Mouse (Mus musculus) cortical plate, adult 2 months (tissue): ENCODE data around the gene Lpin2. TPM values are rescaled to one million over a fixed set of nuclear protein-coding genes. Genes with fewer than 3 reads are reported as not detected.

ENCODE experiments used
- H3K27ac ChIP-seq: fragments of 200-500 bp; 2 replicates; pipeline ENCODE4 v1.5.1; 2012; ENCODE audit warnings: low read length, control low read depth, inconsistent platforms; ENCODE audit not compliant: insufficient read depth
- H3K4me1 ChIP-seq: fragments of 200-500 bp; 2 replicates; pipeline ENCODE4 v1.6.1; 2011; ENCODE audit warnings: low read length; ENCODE audit not compliant: control insufficient read depth, insufficient read depth
- H3K4me3 ChIP-seq: fragments of 200-500 bp; 2 replicates; pipeline ENCODE4 v1.5.1; 2011; ENCODE audit warnings: mild to moderate bottlenecking, low read length, control low read depth; ENCODE audit not compliant: insufficient read depth
- CTCF ChIP-seq: fragments of 200-500 bp; IDR thresholded peaks from 2 replicates; pipeline ENCODE4 v1.5.1; 2011; ENCODE audit warnings: mild to moderate bottlenecking, control low read depth, low read length; ENCODE audit not compliant: insufficient read depth; ENCODE audit errors: extremely low read depth
- POLR2A ChIP-seq: fragments of 200-500 bp; IDR thresholded peaks from 2 replicates; pipeline ENCODE4 v1.6.1; 2011; ENCODE audit warnings: mild to moderate bottlenecking, low read length, control low read depth; ENCODE audit not compliant: insufficient read depth; ENCODE audit errors: extremely low read depth
- polyA plus RNA-seq: library from polyadenylated mRNA; depleted of rRNA; stranded (reverse); fragments of >200 nt; gene quantifications from 2 replicates; pipeline ENCODE4 v1.2.3, GENCODE M21; 2012

Gene Lpin2
- polyA plus RNA-seq, 1 experiment = 33.9 TPM

- no peak overlapping the region for H3K4me3 ChIP-seq
- TF ChIP-seq POLR2A = no peak
- no peak for TF ChIP-seq CTCF
- no peaks in the 10 kb centered on the region; the same call in 1 of the 2 replicates for H3K4me1 ChIP-seq
- H3K27ac ChIP-seq = no peak overlapping the region
These were observed 58.5 kb downstream of the Lpin2 start for GRCm38 (mm10) chr17:71240811-71241210.

DNA sequence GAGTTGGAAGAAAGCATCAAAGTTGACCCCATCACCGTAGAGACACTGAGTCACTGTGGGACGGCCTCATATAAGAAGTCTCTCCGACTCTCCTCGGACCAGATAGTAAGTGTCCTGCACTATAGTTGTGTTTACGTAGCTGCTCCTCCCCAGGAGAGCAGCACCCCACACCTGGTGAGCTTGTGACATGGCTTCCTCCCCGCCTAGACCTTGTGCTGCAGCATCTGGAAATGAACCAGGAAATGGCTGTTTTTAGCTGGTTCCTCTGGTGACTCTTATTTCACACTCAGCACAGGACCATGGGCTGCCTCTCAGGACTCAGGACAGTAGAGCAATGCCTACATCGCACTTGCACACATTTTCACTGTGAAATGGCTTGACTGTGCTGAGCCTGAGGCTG lies 60.3 kb downstream of the Lpin2 start:
- TF ChIP-seq CTCF = no peak
- no peak for TF ChIP-seq POLR2A
- Histone ChIP-seq H3K4me3 (no peak overlapping the region), H3K4me1 (no peaks in the 10 kb centered on the region; the same call in 1 of the 2 replicates), H3K27ac (no peak overlapping the region)

GRCm38 (mm10) chr17:71245133-71245532 lies 62.8 kb downstream of the Lpin2 start:
- no peak overlapping the region for H3K4me3 ChIP-seq
- no peak for TF ChIP-seq CTCF
- H3K4me1 ChIP-seq = peaks cover 2% of the 10 kb centered on the region; the same call in 1 of the 2 replicates
- H3K27ac ChIP-seq = no peak overlapping the region

DNA sequence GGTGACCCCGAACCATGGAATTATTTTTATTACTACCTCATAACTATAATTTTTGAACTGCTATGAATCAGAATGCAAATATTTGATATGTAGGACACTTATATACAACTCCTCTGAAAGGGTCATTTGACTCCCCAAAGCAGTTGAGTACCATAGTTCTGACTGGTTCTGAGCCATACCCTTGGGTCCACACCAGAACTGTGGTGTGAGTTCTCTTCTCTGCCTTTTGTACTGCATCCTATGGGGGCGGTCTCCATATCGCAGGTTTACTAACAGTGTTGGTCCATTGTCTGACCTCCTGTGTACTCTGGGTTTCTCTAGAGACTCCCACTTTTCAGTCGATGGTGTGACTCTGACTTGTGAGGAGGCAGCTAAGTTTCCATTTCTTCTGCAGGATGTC lies 63.7 kb downstream of the Lpin2 start:
- TF ChIP-seq POLR2A = no peak
- TF ChIP-seq CTCF = no peak
- Histone ChIP-seq H3K27ac (no peak overlapping the region), H3K4me3 (no peak overlapping the region), H3K4me1 (peaks cover 2% of the 10 kb centered on the region; the same call in 1 of the 2 replicates)

DNA sequence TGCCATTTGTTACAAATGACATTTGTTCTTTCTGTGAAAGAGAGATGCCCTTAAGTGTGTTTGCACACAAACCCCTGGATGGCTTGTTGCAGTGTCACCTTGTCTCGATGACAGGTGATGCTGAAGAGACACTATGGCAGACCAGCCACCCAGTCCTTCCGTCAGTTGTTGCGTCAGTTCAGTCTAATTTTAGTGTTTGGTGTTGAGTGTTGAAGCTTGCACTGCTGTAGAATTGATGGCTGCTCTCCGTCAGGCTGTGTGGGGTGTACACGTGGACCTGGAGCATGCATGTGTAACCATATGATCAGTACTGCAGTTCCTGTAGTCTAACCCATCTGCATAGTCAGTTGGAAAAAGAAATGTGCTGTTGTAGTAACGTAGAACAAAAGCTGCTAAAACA lies 66.6 kb downstream of the Lpin2 start:
- H3K4me1 ChIP-seq = peaks cover 4% of the 10 kb centered on the region
- no peak overlapping the region for H3K4me3 ChIP-seq
- TF ChIP-seq POLR2A (no peak), CTCF (no peak)
- no peak overlapping the region for H3K27ac ChIP-seq

DNA sequence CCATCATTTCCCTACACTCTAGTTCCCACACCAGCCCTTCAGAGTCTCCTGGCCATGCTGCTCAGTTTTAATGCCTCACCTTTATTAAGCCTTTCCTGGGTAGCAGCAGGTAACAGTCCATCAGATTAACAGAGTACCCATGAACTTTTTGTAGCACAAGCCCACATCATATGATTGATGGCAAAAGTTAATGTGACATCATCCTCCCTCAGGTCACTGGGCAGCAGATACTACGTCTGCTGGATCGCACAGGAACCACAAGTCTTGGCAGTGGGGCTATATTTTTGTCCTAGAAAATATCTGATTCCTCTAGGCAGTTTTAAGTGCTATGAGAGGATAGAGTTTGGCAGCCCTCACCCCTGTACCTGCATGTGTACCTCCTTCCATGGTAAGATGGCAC lies 67.7 kb downstream of the Lpin2 start:
- H3K4me1 ChIP-seq = peaks cover 4% of the 10 kb centered on the region
- TF ChIP-seq POLR2A = no peak
- H3K4me3 ChIP-seq = no peak overlapping the region
- no peak overlapping the region for H3K27ac ChIP-seq

DNA sequence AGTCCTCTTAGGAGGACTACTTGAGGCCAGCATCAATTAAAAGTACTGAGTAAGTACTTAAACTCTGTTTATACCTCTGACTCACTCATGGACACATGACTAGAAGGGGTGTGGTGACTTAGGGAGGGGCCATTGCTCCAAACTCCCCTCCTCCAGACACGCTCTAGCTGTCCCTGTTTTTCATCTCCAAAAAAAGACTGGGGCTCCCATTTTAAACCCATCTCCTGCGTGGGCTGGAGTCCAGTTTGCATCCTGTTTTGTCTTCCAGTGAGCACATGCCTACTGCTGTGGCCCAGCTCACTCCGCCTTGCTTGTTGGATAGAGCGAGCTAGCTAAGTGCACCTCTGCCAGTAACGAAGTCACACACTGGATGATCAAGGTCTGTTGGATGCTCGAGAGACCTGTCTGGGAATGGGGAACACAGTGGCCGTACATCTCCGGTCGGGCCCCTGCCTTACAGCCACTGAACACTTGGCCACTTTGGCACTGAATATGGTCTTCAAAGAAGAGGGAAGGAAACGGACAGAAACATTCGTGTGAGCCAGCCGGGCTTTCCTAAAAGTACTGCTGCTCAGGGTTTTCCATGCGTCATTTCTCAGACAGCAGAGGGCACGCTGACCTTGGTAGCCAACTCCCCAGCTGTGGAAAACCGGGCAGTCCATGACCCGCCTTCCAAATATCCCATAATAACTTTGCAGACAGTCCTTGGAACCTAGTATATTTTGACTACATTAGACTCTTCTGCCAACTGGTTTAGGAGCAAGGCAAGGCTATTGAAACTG lies 68.7 kb downstream of the Lpin2 start:
- Histone ChIP-seq H3K4me1 (peaks cover 4% of the 10 kb centered on the region), H3K4me3 (no peak overlapping the region), H3K27ac (no peak overlapping the region; the same call in 1 of the 2 replicates)
- TF ChIP-seq CTCF = no peak
- TF ChIP-seq POLR2A = no peak

GRCm38 (mm10) chr17:71251601-71252001 lies 69.2 kb downstream of the Lpin2 start:
- Histone ChIP-seq H3K27ac (no peak overlapping the region), H3K4me1 (peaks cover 4% of the 10 kb centered on the region), H3K4me3 (no peak overlapping the region)
- TF ChIP-seq CTCF (no peak), POLR2A (no peak)

DNA sequence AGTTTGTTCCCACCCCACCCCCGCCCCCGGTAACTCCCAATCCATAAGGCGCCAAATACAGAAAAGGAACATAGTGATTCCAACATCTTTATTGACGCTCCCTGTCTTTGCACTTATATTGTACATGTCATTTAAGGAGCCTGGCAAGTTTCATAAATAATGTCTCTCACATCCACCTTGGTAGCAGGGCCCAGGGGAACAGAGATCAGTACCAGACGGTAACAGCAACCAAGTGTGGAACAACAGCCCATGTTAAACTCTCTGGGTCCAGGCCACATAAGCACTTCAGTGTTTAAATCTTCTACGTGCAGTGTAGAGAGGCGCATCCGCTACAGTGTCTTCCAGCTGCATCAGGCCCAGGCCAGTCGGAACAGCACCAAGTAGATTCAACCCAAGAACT lies 69.7 kb downstream of the Lpin2 start:
- H3K4me3 ChIP-seq = no peak overlapping the region
- TF ChIP-seq POLR2A (no peak), CTCF (no peak)
- peaks cover 4% of the 10 kb centered on the region for H3K4me1 ChIP-seq
- H3K27ac ChIP-seq = no peak overlapping the region

GRCm38 (mm10) chr17:71253391-71253790 lies 71.0 kb downstream of the Lpin2 start:
- TF ChIP-seq POLR2A (no peak), CTCF (no peak)
- no peak overlapping the region for H3K27ac ChIP-seq
- H3K4me3 ChIP-seq = no peak overlapping the region
- H3K4me1 ChIP-seq = peaks cover 4% of the 10 kb centered on the region

- Histone ChIP-seq H3K4me1 (peaks cover 2% of the 10 kb centered on the region; the same call in 1 of the 2 replicates), H3K4me3 (no peak overlapping the region), H3K27ac (no peak overlapping the region)
- TF ChIP-seq CTCF (no peak), POLR2A (no peak)
These were observed 71.7 kb downstream of the Lpin2 start for GRCm38 (mm10) chr17:71254106-71254505.
